Mouse (Mus musculus): ENCODE results near the gene Bbs10. TPM values are rescaled to one million over a fixed set of nuclear protein-coding genes. Genes with fewer than 3 reads are reported as not detected.

Bbs10 gene
- polyA plus RNA-seq, 1 experiment from 2014 or later: 2.0 TPM

DNA sequence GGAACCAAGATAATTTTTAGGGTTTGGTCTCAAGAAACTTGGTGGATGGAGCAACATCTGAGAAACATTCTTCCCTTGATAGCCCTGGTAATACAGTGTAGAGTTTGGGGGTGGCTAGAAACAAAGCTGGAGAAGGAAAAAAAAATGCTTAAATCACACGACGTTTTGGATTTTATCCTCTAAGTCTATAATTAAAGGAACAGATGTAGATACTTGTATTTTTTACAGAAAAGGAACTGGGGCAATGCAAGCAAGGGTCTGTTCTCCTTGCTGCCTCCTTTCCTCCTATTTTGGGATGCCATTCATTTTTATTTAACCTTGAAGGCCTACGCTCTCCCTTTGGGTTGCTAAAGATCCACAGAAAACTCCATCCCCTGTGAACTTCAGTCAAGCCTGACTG is 17.5 kb downstream of the Bbs10 start:
- Histone ChIP-seq H3K27ac (ENCODE audit: low read depth) (no peak overlapping the region), H3K9me3 (ENCODE audit: low read length) (0 out of 2 replicates have a peak, but pooled peaks cover 3% of the 10 kb centered on the region), H3K36me3 (replicated peaks; ENCODE audit: insufficient read depth, low read length) (no peaks in the 10 kb centered on the region), H3K4me3 (ENCODE audit: low read depth, low read length) (no peak overlapping the region), H3K27me3 (ENCODE audit: insufficient read depth, low read length) (no peaks in the 10 kb centered on the region), H3K4me2 (ENCODE audit: low read depth, low read length) (no peak overlapping the region), H3K9ac (replicated peaks) (no peak overlapping the region), H3K4me1 (ENCODE audit: insufficient read depth) (no peaks in the 10 kb centered on the region)
- DNase-seq (no peak), ATAC-seq (no peak)
- TF ChIP-seq CTCF (IDR thresholded peaks at IDR 0.05; ENCODE audit: low read depth) (no peak), EP300 (IDR thresholded peaks at IDR 0.05; ENCODE audit: low read depth) (no peak)
- 77% methylated on average over 3 of the region's 3 CpGs for WGBS (ENCODE audit: insufficient replicate concordance)

DNA sequence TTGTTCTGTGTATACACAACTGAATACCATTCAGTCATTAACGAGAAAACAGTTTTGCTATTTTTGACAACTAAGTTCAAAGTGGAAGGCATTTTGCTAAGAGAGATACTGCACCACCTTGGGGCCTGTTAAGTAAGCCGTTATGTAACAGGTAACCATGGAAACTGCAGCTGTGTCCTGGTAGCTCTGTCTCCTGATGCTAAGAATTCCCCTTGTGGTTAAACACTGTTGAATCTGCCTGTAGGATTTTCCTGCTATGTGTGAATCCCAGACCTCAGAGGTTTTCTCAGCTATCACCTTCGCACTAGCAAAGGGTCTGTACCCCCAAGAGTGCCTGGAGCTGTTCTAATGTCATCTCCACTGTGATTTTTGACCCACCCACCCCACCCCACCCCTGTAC is 19.5 kb downstream of the Bbs10 start:
- TF ChIP-seq CTCF (IDR thresholded peaks at IDR 0.05; ENCODE audit: low read depth): no peak
- no peak for TF ChIP-seq EP300 (IDR thresholded peaks at IDR 0.05; ENCODE audit: low read depth)
- H3K27me3 ChIP-seq (ENCODE audit: insufficient read depth, low read length): no peaks in the 10 kb centered on the region

DNA sequence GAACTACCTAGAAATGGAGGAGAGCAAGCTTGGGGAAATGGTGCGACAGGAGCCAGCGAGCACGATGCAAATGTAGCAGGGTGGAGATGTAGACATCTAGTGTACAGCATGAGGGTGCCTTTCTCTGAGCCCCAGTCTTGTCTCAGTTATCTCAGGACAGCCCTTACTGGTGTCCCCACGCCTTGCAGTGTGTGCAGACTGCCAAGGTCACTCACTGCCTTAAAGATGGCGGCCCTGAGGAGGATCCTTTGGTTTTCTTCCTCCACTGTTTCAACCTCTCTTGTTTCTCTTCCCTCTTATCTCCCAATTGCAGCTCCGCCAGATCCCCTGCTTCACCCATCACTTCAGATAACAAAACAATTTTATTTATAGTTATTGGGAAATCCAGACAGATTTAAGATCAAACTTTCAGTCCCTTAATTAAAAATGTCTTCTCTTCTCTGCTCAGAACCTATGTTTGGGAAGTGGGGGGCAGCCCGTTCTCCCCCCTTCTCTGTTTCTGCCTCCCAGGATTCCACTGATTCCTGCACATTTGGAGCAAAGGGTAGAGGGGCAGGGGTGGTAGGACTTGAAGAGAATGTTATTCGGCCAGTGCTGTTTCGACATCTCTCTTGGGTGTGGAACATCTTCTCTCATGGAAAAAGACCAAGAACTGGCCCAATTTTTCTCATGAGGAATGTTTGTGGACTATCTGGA is 20.5 kb downstream of the Bbs10 start:
- TF ChIP-seq EP300 (IDR thresholded peaks at IDR 0.05; ENCODE audit: low read depth) (no peak), CTCF (IDR thresholded peaks at IDR 0.05; ENCODE audit: low read depth) (no peak)
- H3K27ac ChIP-seq (ENCODE audit: low read depth): no peak overlapping the region
- 0 out of 2 replicates have a peak, but pooled peaks cover 3% of the 10 kb centered on the region for H3K9me3 ChIP-seq (ENCODE audit: low read length)
- DNase-seq (no peak), ATAC-seq (no peak)
- no peaks in the 10 kb centered on the region for H3K27me3 ChIP-seq (ENCODE audit: insufficient read depth, low read length)
- no peak overlapping the region for H3K4me2 ChIP-seq (ENCODE audit: low read depth, low read length)
- H3K4me1 ChIP-seq (ENCODE audit: insufficient read depth): no peaks in the 10 kb centered on the region
- no peak overlapping the region for H3K4me3 ChIP-seq (ENCODE audit: low read depth, low read length)
- 81% methylated on average over 9 of the region's 9 CpGs for WGBS (ENCODE audit: insufficient replicate concordance)
- no peak overlapping the region for H3K9ac ChIP-seq (replicated peaks)
- no peaks in the 10 kb centered on the region for H3K36me3 ChIP-seq (replicated peaks; ENCODE audit: insufficient read depth, low read length)

More for the DNA sequence above, 19.5 kb downstream of the Bbs10 start:
- Histone ChIP-seq H3K36me3 (replicated peaks; ENCODE audit: insufficient read depth, low read length) (no peaks in the 10 kb centered on the region), H3K9me3 (ENCODE audit: low read length) (0 out of 2 replicates have a peak, but pooled peaks cover 3% of the 10 kb centered on the region), H3K4me3 (ENCODE audit: low read depth, low read length) (no peak overlapping the region), H3K9ac (replicated peaks) (no peak overlapping the region), H3K4me2 (ENCODE audit: low read depth, low read length) (no peak overlapping the region), H3K27ac (ENCODE audit: low read depth) (no peak overlapping the region), H3K4me1 (ENCODE audit: insufficient read depth) (no peaks in the 10 kb centered on the region)
- DNase-seq: no peak
- no peak for ATAC-seq
- WGBS (ENCODE audit: insufficient replicate concordance): 67% methylated on average over 3 of the region's 3 CpGs

DNA sequence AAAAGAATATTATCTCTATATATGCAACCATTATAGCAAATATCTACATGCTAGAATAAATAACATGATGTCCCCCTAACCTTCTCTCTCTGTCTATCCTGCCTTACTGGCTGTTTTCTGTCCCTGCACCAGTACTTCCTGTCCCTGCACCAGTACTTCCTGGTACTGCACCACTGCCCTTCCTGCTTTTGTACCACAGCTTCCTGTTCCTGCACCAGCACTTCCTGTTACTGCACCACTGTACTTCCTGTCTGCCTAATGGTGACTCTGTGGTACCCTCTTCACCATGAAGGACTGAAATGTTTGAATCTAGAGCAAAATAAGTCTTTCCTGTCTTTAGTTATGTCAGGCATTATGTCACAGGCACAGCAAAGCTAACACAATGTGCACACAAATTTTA is 22.1 kb downstream of the Bbs10 start:
- DNase-seq: no peak
- Histone ChIP-seq H3K27me3 (ENCODE audit: insufficient read depth, low read length) (no peaks in the 10 kb centered on the region), H3K4me1 (ENCODE audit: insufficient read depth) (no peaks in the 10 kb centered on the region), H3K4me2 (ENCODE audit: low read depth, low read length) (no peak overlapping the region), H3K9ac (replicated peaks) (no peak overlapping the region), H3K4me3 (ENCODE audit: low read depth, low read length) (no peak overlapping the region), H3K36me3 (replicated peaks; ENCODE audit: insufficient read depth, low read length) (no peaks in the 10 kb centered on the region), H3K27ac (ENCODE audit: low read depth) (no peak overlapping the region), H3K9me3 (ENCODE audit: low read length) (0 out of 2 replicates have a peak, but pooled peaks cover 3% of the 10 kb centered on the region)
- TF ChIP-seq EP300 (IDR thresholded peaks at IDR 0.05; ENCODE audit: low read depth) (no peak), CTCF (IDR thresholded peaks at IDR 0.05; ENCODE audit: low read depth) (no peak)
- no peak for ATAC-seq

DNA sequence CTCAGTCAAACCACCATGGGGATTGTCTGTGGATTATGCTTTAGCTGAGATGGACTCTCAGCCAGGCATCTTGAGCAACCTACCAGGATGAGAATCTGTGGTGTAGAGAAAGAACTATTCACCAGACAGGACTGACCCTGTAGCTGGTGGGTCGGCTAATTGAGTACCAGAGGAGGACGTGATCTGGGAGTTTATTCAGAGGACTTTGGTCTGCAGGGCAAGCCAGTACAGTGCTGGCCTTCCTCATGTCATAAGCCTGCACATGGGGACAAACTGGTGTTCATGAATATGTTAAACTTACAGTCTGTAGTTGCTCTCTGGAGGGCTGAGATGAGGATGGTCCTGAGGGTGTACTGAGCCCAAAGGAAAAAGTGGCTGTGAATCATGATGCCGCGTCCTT is 29.5 kb downstream of the Bbs10 start:
- Histone ChIP-seq H3K4me2 (ENCODE audit: low read depth, low read length) (no peak overlapping the region), H3K9ac (replicated peaks) (no peak overlapping the region), H3K36me3 (replicated peaks; ENCODE audit: insufficient read depth, low read length) (no peaks in the 10 kb centered on the region), H3K4me3 (ENCODE audit: low read depth, low read length) (no peak overlapping the region), H3K4me1 (ENCODE audit: insufficient read depth) (no peaks in the 10 kb centered on the region), H3K27me3 (ENCODE audit: insufficient read depth, low read length) (no peaks in the 10 kb centered on the region), H3K9me3 (ENCODE audit: low read length) (no peaks in the 10 kb centered on the region), H3K27ac (ENCODE audit: low read depth) (no peak overlapping the region)
- no peak for DNase-seq
- ATAC-seq: no peak
- TF ChIP-seq CTCF (IDR thresholded peaks at IDR 0.05; ENCODE audit: low read depth): no peak
- TF ChIP-seq EP300 (IDR thresholded peaks at IDR 0.05; ENCODE audit: low read depth): no peak
- WGBS (ENCODE audit: insufficient replicate concordance): 72% methylated on average over 4 of the region's 4 CpGs

DNA sequence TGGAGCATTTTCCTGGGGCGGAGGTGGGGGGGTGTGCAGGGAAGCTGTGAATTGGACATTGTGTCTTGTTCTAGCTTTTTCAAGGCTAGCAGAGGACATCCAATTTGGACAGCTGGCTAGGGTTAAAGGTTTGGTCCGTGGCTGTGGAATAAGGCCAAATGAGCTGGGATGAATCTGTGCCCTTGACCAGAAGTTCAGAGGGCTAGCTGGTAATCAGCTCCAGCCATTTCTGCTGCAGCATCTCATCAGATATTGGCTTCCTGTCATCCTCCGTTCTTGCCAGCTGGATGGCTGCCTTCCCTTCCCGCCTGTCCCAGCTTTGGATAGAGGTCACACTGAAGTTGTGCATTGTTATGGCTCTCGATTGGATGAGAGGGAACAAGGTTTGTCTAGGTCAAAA is 30.8 kb downstream of the Bbs10 start:
- TF ChIP-seq EP300 (IDR thresholded peaks at IDR 0.05; ENCODE audit: low read depth) (no peak), CTCF (IDR thresholded peaks at IDR 0.05; ENCODE audit: low read depth) (no peak)
- H3K9ac ChIP-seq (replicated peaks): no peak overlapping the region
- no peak overlapping the region for H3K4me3 ChIP-seq (ENCODE audit: low read depth, low read length)
- no peak overlapping the region for H3K27ac ChIP-seq (ENCODE audit: low read depth)
- ATAC-seq: peak; percentile 55
- H3K27me3 ChIP-seq (ENCODE audit: insufficient read depth, low read length): no peaks in the 10 kb centered on the region
- no peak overlapping the region for H3K4me2 ChIP-seq (ENCODE audit: low read depth, low read length)
- 75% methylated on average over 5 of the region's 5 CpGs for WGBS (ENCODE audit: insufficient replicate concordance)
- no peaks in the 10 kb centered on the region for H3K4me1 ChIP-seq (ENCODE audit: insufficient read depth)
- H3K36me3 ChIP-seq (replicated peaks; ENCODE audit: insufficient read depth, low read length): no peaks in the 10 kb centered on the region
- DNase-seq: peak; percentile 18
- H3K9me3 ChIP-seq (ENCODE audit: low read length): no peaks in the 10 kb centered on the region
